Mouse (Mus musculus): Measurements from ENCODE around the gene Vmn2r115. TPM values are rescaled to one million over a fixed set of nuclear protein-coding genes. Genes with fewer than 3 reads are reported as not detected.
"Not testable (repeated sequence)": the region's sequence is repeated elsewhere in the genome, so short reads cannot be mapped to it uniquely, and the experiment has no call there.

The Vmn2r115 gene
- not detected in 2 replicates for total RNA-seq (2021)
- long read RNA-seq = 0 reads

DNA sequence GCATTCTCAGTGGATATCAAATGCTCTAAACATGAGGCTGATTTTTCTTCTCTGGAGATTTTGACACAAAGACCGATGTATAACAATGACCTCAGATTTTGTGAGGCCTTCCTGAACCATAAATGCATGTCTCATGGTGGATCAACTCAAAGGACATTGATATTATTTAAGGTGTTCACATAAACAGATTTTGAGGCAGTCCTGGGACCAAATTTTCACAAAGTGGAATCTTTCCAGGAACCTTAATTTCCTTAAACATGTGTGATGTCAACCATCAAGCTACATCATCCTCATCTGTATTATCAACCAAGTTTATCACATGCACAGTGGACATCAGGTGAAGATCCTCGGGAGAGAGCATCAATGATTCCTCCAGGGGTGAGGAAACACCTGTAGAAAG lies at the start of gene Vmn2r115:
Gene Vmn2r115 (plus strand): TSS at position 301 of the 400 bp plus-strand sequence.
- DNase-seq = not testable (repeated sequence)

DNA sequence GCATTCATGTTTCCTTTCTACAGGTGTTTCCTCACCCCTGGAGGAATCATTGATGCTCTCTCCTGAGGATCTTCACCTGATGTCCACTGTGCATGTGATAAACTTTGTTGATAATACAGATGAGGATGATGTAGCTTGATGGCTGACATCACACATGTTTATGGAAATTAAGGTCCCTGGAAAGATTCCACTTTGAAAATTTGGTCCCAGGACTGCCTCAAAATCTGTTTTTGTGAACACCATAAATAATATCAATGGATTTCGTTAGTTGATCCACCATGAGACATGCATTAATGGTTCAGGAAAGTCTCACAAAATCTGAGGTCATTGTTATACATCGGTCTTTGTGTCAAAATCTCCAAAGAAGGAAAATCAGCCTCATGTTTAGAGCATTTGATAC lies 31.1 kb upstream of the Vmn2r115 start, which contains the start of gene Vmn2r114:
Gene Vmn2r114 (minus strand): TSS at position 101 of the 400 bp plus-strand sequence.
- DNase-seq = not testable (repeated sequence)

DNA sequence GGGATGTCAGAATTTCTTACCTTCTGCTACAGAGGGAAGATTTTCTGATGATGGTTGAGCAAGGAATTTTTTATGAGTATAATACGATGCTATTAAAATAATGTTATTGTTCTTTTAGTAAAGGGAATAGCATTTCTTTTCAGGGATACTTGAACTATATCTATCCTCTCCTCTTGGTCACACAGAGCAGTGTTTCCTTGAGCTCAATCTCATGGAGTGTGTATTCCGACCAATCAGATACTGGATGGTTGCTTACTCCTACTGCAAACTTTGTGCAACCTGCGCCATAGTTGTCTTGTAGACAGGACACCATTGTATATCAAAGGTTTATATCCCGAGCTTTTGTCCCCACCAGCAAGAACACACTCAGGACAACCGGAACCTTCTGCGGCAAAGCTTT lies 12.9 kb upstream of the Vmn2r115 start:
- no peak for DNase-seq

DNA sequence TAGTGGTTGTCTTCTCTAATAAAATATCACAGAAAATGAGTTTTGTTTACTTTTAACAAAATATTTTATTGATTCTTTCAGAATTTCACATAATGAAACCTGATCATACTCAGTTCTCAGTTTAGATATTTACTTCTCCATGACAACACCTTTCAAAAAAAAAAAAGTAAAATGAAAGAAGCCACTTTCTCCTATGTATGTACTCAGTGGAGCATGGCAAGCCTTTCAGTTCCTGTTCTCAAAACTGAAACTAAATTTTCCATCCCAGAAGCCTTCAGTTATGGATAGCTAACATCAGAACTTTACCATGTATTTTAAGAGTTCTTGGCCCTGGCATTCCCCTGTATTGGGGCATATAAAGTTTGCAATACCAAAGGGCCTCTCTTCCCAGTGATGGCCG lies 8.1 kb downstream of the Vmn2r115 start:
- no peak for DNase-seq

DNA sequence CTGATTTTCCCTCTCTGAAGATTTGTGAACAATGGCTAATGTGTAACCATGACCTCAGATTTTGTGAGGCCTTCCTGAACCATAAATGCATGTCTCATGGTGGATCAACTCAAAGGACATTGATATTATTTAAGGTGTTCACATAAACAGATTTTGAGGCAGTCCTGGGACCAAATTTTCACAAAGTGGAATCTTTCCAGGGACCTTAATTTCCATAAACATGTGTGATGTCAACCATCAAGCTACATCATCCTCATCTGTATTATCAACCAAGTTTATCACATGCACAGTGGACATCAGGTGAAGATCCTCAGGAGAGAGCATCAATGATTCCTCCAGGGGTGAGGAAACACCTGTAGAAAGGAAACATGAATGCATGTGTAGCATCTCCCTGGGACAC lies 40.8 kb downstream of the Vmn2r115 start, which contains the start of gene Vmn2r116:
Gene Vmn2r116 (plus strand): TSS at position 301 of the 400 bp plus-strand sequence.
- DNase-seq = not testable (repeated sequence)

Other genes with a start within 250 kb of the Vmn2r115 start
- 14.0 and 16.0 TPM in 2 replicates for gene Zfp40, start 150.5 kb upstream of the Vmn2r115 start, total RNA-seq (2021)
- not detected in 2 replicates for gene Vmn2r114, start 31.2 kb upstream of the Vmn2r115 start, total RNA-seq (2021)
- not detected in 2 replicates for gene Vmn2r116, start 40.9 kb downstream of the Vmn2r115 start, total RNA-seq (2021)
- not detected in 2 replicates for gene Vmn2r117, start 136.0 kb downstream of the Vmn2r115 start, total RNA-seq (2021)
- gene Zfp213, start 220.5 kb downstream of the Vmn2r115 start, total RNA-seq (2021) = 12.0 and 12.8 TPM in 2 replicates

Data from adrenal gland, postnatal 25 days (tissue).